In the genomic region with DNA sequence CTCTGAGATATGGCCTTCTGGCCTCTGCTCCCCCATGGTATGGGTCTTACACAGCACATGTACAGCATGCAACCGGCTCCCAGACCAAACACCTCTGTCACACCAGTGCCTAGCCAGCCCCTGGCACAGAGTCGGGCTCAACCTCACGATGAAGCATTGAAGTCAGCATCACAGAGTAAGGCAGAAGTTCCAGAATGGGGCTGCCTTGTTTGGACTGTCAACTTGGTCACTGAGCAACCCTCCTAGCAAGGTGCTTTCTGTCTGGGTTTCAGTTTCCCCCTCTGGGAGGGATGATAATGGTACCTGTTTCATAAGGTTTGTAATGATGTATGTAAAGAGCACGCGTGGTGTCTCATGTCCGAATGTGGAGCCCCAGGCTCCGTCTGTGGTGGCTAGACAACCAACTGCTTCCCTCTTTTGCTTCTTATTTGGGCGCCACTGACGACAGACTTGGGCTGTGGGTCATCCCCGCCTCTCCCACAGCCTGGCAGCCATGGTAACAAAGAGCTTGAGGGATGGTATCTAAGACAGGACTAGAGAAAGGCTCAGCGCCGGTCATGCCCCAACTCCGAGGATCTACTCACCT, we compare ENCODE assay signal across 10 mouse cellular contexts. TPM values are rescaled to one million over a fixed set of nuclear protein-coding genes. Genes with fewer than 3 reads are reported as not detected.
DNase-seq lines count a peak whose midpoint lies in the region; ATAC-seq and TF ChIP-seq lines count a peak whose summit lies in the region.
"Had no signal": no experiment of that assay in that cellular context is flagged by ENCODE, and none has a peak within 500 bp of the region (broad histone marks: within the 10 kb centered on the region; RNA-seq: fewer than 3 reads in every experiment).

No protein-coding gene starts in this region.

- peak overlapping the region; percentile 97 for H3K27ac ChIP-seq in left cerebral cortex, adult 2 months
- peak overlapping the region; percentile 16; the same call in 1 of the 2 replicates for H3K27ac ChIP-seq in embryonic facial prominence, embryonic 13.5 days
- H3K27ac ChIP-seq in limb, embryonic 13.5 days = no peak overlapping the region
- H3K27ac ChIP-seq in olfactory bulb, adult 2 months (ENCODE audit: insufficient read depth, low read depth, low read length) = peak overlapping the region; percentile 31

- no peak for ATAC-seq in embryonic facial prominence, embryonic 13.5 days (ENCODE audit: insufficient number of reproducible peaks, insufficient read depth, low FRiP score, low TSS enrichment, low read depth)
- ATAC-seq in limb, embryonic 13.5 days (ENCODE audit: low FRiP score, low read depth) = no peak
- no peak for ATAC-seq in megakaryocyte-erythroid progenitor cell, adult 5-6 weeks (replicated peaks; ENCODE audit: low FRiP score, low TSS enrichment, poor library complexity, severe bottlenecking)

- H3K9ac ChIP-seq in embryonic facial prominence, embryonic 13.5 days = no peak overlapping the region
- no peak overlapping the region for H3K9ac ChIP-seq in limb, embryonic 13.5 days

- H3K4me3 ChIP-seq in left cerebral cortex, adult 2 months = peak overlapping the region; percentile 99
- peak overlapping the region; percentile 89; the same call in 1 of the 2 replicates for H3K4me3 ChIP-seq in embryonic facial prominence, embryonic 13.5 days
- peak overlapping the region; percentile 71 for H3K4me3 ChIP-seq in limb, embryonic 13.5 days
- peak overlapping the region; percentile 92 for H3K4me3 ChIP-seq in olfactory bulb, adult 2 months (ENCODE audit: insufficient read depth, low read depth, low read length)

- TF ChIP-seq CTCF in left cerebral cortex, adult 2 months (IDR thresholded peaks at IDR 0.05) = no peak
- no peak for TF ChIP-seq CTCF in olfactory bulb, adult 2 months (IDR thresholded peaks at IDR 0.05; ENCODE audit: insufficient read depth, low read depth, low read length)

- peak in 1 of 2 experiments; percentile 50 for DNase-seq in left cerebral cortex, adult 2 months (ENCODE audit: extremely low spot score in 1 of 2, low spot score in 2 of 2)
- no peak for DNase-seq in left cerebral cortex, adult 11 months (ENCODE audit: low spot score)
- no peak for DNase-seq in embryo, embryonic 9.5 days (ENCODE audit: extremely low spot score)
- DNase-seq: kidney, postnatal 4 days; right cerebral cortex, postnatal 4 days had no signal

- intact Hi-C loops in left cerebral cortex, adult 2 months (cut with DNase I) = loop anchor here (1.0 to 10.0 kb wide), 3 partner anchors 16 to 852 kb away; a partner anchor contains a TSS

- H3K4me1 ChIP-seq in embryonic facial prominence, embryonic 13.5 days = peaks cover 69% of the 10 kb centered on the region
- H3K4me1 ChIP-seq in limb, embryonic 13.5 days = peaks cover 68% of the 10 kb centered on the region
- H3K4me1 ChIP-seq in olfactory bulb, adult 2 months (ENCODE audit: control insufficient read depth, insufficient read depth, low read length) = peaks cover 50% of the 10 kb centered on the region

- H3K4me2 ChIP-seq in embryonic facial prominence, embryonic 13.5 days = peak overlapping the region; percentile 85
- peak overlapping the region; percentile 86 for H3K4me2 ChIP-seq in limb, embryonic 13.5 days (replicated peaks)

- WGBS in embryonic facial prominence, embryonic 13.5 days = 48% methylated on average over 13 of the region's 13 CpGs
- 53% methylated on average over 13 of the region's 13 CpGs for WGBS in limb, embryonic 13.5 days
- WGBS in olfactory bulb, adult 2 months = 44% methylated on average over 13 of the region's 13 CpGs

- peaks cover 10% of the 10 kb centered on the region; the same call in 1 of the 2 replicates for H3K27me3 ChIP-seq in embryonic facial prominence, embryonic 13.5 days
- H3K27me3 ChIP-seq in limb, embryonic 13.5 days = no peaks in the 10 kb centered on the region
- H3K27me3 ChIP-seq: Patski had no signal

- no peaks in the 10 kb centered on the region for H3K9me3 ChIP-seq in embryonic facial prominence, embryonic 13.5 days
- no peaks in the 10 kb centered on the region for H3K9me3 ChIP-seq in limb, embryonic 13.5 days

- TF ChIP-seq POLR2A in olfactory bulb, adult 2 months (IDR thresholded peaks at IDR 0.05; ENCODE audit: insufficient read depth, low read depth, low read length) = no peak

- H3K36me3 ChIP-seq in embryonic facial prominence, embryonic 13.5 days = peaks cover 4% of the 10 kb centered on the region; the same call in 1 of the 2 replicates
- H3K36me3 ChIP-seq in limb, embryonic 13.5 days = peaks cover 9% of the 10 kb centered on the region

RNA-seq across cellular contexts. Expression of a gene that starts 1.0 kb away (rescaled TPM):
- total RNA-seq in left cerebral cortex, adult 2 months (2021) = 100 to 1,000 TPM in 1 of 2 experiments, 10 to 100 TPM in 1; 89.7 to 107 TPM
- polyA plus RNA-seq in embryonic facial prominence, embryonic 13.5 days (2015; fragmentation: Nextera tagmentation; extraction: Ambion mirVana) = 7.4 and 8.0 TPM in 2 replicates
- 5.7 and 6.0 TPM in 2 replicates for polyA plus RNA-seq in limb, embryonic 13.5 days (2015; fragmentation: Nextera tagmentation; extraction: Ambion mirVana)
- not detected in 2 replicates for polyA plus RNA-seq in olfactory bulb, adult 2 months (2012; ENCODE audit: insufficient read depth, insufficient read length, low replicate concordance, missing spikeins)
- 0.17 TPM in 1 of 2 replicates, not detected in the other for total RNA-seq in megakaryocyte-erythroid progenitor cell, adult 5-6 weeks (2014; fragmentation: Nextera tagmentation)
- total RNA-seq in megakaryocyte-erythroid progenitor cell, adult 5-6 weeks (2017) = 0.27 TPM in 1 of 2 replicates, not detected in the other

RNA-seq across cellular contexts. Expression of a gene that starts 31.1 kb away (rescaled TPM):
- 100 to 1,000 TPM; 155 to 210 TPM for total RNA-seq in left cerebral cortex, adult 2 months (2021)
- polyA plus RNA-seq in embryonic facial prominence, embryonic 13.5 days (2015; fragmentation: Nextera tagmentation; extraction: Ambion mirVana) = 9.1 and 9.5 TPM in 2 replicates
- 10.0 and 10.3 TPM in 2 replicates for polyA plus RNA-seq in limb, embryonic 13.5 days (2015; fragmentation: Nextera tagmentation; extraction: Ambion mirVana)
- not detected in 2 replicates for polyA plus RNA-seq in olfactory bulb, adult 2 months (2012; ENCODE audit: insufficient read depth, insufficient read length, low replicate concordance, missing spikeins)
- 0.66 and 3.2 TPM in 2 replicates for total RNA-seq in megakaryocyte-erythroid progenitor cell, adult 5-6 weeks (2014; fragmentation: Nextera tagmentation)
- total RNA-seq in megakaryocyte-erythroid progenitor cell, adult 5-6 weeks (2017) = 15.1 and 16.4 TPM in 2 replicates

RNA-seq across cellular contexts. Expression of a gene that starts 49.1 kb away (rescaled TPM):
- 100 to 1,000 TPM; 102 to 114 TPM for total RNA-seq in left cerebral cortex, adult 2 months (2021)
- polyA plus RNA-seq in embryonic facial prominence, embryonic 13.5 days (2015; fragmentation: Nextera tagmentation; extraction: Ambion mirVana) = 8.0 TPM in 2 replicates
- polyA plus RNA-seq in limb, embryonic 13.5 days (2015; fragmentation: Nextera tagmentation; extraction: Ambion mirVana) = 6.1 and 7.1 TPM in 2 replicates
- not detected in 2 replicates for polyA plus RNA-seq in olfactory bulb, adult 2 months (2012; ENCODE audit: insufficient read depth, insufficient read length, low replicate concordance, missing spikeins)
- 1.4 and 2.8 TPM in 2 replicates for total RNA-seq in megakaryocyte-erythroid progenitor cell, adult 5-6 weeks (2014; fragmentation: Nextera tagmentation)
- 1.0 and 2.7 TPM in 2 replicates for total RNA-seq in megakaryocyte-erythroid progenitor cell, adult 5-6 weeks (2017)
